In genomic region chr17:47925988-47926387, GRCm38 (mm10) we compare ENCODE assay signal across 8 mouse cellular contexts. TPM values are rescaled to one million over a fixed set of nuclear protein-coding genes. Genes with fewer than 3 reads are reported as not detected.
DNase-seq lines count a peak whose midpoint lies in the region; ATAC-seq and TF ChIP-seq lines count a peak whose summit lies in the region.

No protein-coding gene starts in this region.

- intact Hi-C loops in heart, postnatal 36 days (cut with DNase I), result loop anchor here (2.0 kb wide), 3 partner anchors 49 to 119 kb away; no protein-coding TSS in a partner anchor
- intact Hi-C loops in gastrocnemius, adult 2 months (cut with DNase I), result loop anchor here (2.0 kb wide), 2 partner anchors 49 to 119 kb away; no protein-coding TSS in a partner anchor

- peak overlapping the region; percentile 90 for H3K4me2 ChIP-seq in heart, embryonic 13.5 days
- H3K4me2 ChIP-seq in embryonic facial prominence, embryonic 15.5 days (replicated peaks), result peak overlapping the region; percentile 92
- H3K4me2 ChIP-seq in liver, embryonic 12.5 days, result peak overlapping the region; percentile 98

- no peak for DNase-seq in heart, postnatal 36 days
- peak; percentile 38 for DNase-seq in 3T3-L1 (ENCODE audit: low read depth, low spot score)
- DNase-seq in gastrocnemius, adult 2 months, result no peak
- DNase-seq in urinary bladder, postnatal 25 days (ENCODE audit: low spot score), result no peak
- no peak for DNase-seq in spleen, adult 18-20 months

- no peak for TF ChIP-seq CTCF in gastrocnemius, adult 2 months (IDR thresholded peaks at IDR 0.05)

- no peaks in the 10 kb centered on the region for H3K36me3 ChIP-seq in heart, embryonic 13.5 days
- no peaks in the 10 kb centered on the region for H3K36me3 ChIP-seq in embryonic facial prominence, embryonic 15.5 days
- peaks cover 9% of the 10 kb centered on the region; the same call in 1 of the 2 replicates for H3K36me3 ChIP-seq in liver, embryonic 12.5 days

- H3K9me3 ChIP-seq in heart, embryonic 13.5 days, result no peaks in the 10 kb centered on the region
- H3K9me3 ChIP-seq in embryonic facial prominence, embryonic 15.5 days (replicated peaks), result no peaks in the 10 kb centered on the region
- peaks cover 6% of the 10 kb centered on the region; the same call in 1 of the 2 replicates for H3K9me3 ChIP-seq in liver, embryonic 12.5 days (replicated peaks)

- WGBS in heart, embryonic 13.5 days, result 40% methylated on average over 10 of the region's 10 CpGs
- 39% methylated on average over 10 of the region's 10 CpGs for WGBS in embryonic facial prominence, embryonic 15.5 days
- 55% methylated on average over 10 of the region's 10 CpGs for WGBS in liver, embryonic 12.5 days (ENCODE audit: insufficient replicate concordance)

- peaks cover 40% of the 10 kb centered on the region for H3K4me1 ChIP-seq in heart, embryonic 13.5 days
- H3K4me1 ChIP-seq in embryonic facial prominence, embryonic 15.5 days, result peaks cover 38% of the 10 kb centered on the region
- H3K4me1 ChIP-seq in liver, embryonic 12.5 days, result peaks cover 53% of the 10 kb centered on the region

- peak overlapping the region; percentile 92 for H3K4me3 ChIP-seq in heart, embryonic 13.5 days
- peak overlapping the region; percentile 81; the same call in 1 of the 2 replicates for H3K4me3 ChIP-seq in embryonic facial prominence, embryonic 15.5 days (replicated peaks)
- H3K4me3 ChIP-seq in liver, embryonic 12.5 days, result peak overlapping the region; percentile 79; the same call in 1 of the 2 replicates
- no peak overlapping the region for H3K4me3 ChIP-seq in gastrocnemius, adult 2 months

- peak overlapping the region; percentile 97; the same call in 1 of the 2 replicates for H3K27ac ChIP-seq in heart, embryonic 13.5 days (replicated peaks)
- H3K27ac ChIP-seq in embryonic facial prominence, embryonic 15.5 days (replicated peaks), result 0 out of 2 replicates have a peak overlapping the region, but pooled peaks have one; percentile 95
- no peak overlapping the region; the same call in 1 of the 2 replicates for H3K27ac ChIP-seq in liver, embryonic 12.5 days
- H3K27ac ChIP-seq in gastrocnemius, adult 2 months, result no peak overlapping the region

- peaks cover 8% of the 10 kb centered on the region; the same call in 1 of the 2 replicates for H3K27me3 ChIP-seq in heart, embryonic 13.5 days (replicated peaks)
- H3K27me3 ChIP-seq in embryonic facial prominence, embryonic 15.5 days, result 0 out of 2 replicates have a peak, but pooled peaks cover 3% of the 10 kb centered on the region
- H3K27me3 ChIP-seq in liver, embryonic 12.5 days (replicated peaks), result peaks cover 36% of the 10 kb centered on the region

- H3K9ac ChIP-seq in heart, embryonic 13.5 days, result peak overlapping the region; percentile 96; the same call in 1 of the 2 replicates
- H3K9ac ChIP-seq in embryonic facial prominence, embryonic 15.5 days, result no peak overlapping the region
- H3K9ac ChIP-seq in liver, embryonic 12.5 days, result no peak overlapping the region

- no peak for ATAC-seq in heart, embryonic 13.5 days (ENCODE audit: extremely low read depth, insufficient number of reproducible peaks, low FRiP score, low TSS enrichment)
- no peak for ATAC-seq in embryonic facial prominence, embryonic 15.5 days (ENCODE audit: insufficient number of reproducible peaks, low FRiP score, low TSS enrichment, low read depth)
- no peak for ATAC-seq in liver, embryonic 12.5 days

RNA-seq across cellular contexts. Expression of gene Foxp4, which starts 1.5 kb away (rescaled TPM):
- 9.0 and 9.2 TPM in 2 replicates for polyA plus RNA-seq in heart, embryonic 13.5 days (2015; fragmentation: Nextera tagmentation; extraction: Ambion mirVana)
- 10 to 100 TPM in 1 of 2 experiments, 1 to 10 TPM in 1; 9.5 to 11.3 TPM for total RNA-seq in heart, postnatal 36 days (2021)
- polyA plus RNA-seq in embryonic facial prominence, embryonic 15.5 days (2015; fragmentation: Nextera tagmentation; extraction: Ambion mirVana), result 17.0 and 19.3 TPM in 2 replicates
- 13.7 and 13.9 TPM in 2 replicates for polyA plus RNA-seq in liver, embryonic 12.5 days (2016; fragmentation: Nextera tagmentation; extraction: Ambion mirVana)
- 1 to 10 TPM; 7.3 to 7.9 TPM for total RNA-seq in gastrocnemius, adult 2 months (2021)

Comparison
In these comparisons a context has a peak if more than half of its experiments do, and no peak if none do; other contexts are left out.
1. H3K27ac ChIP-seq: peak in heart, embryonic 13.5 days (single experiment) and embryonic facial prominence, embryonic 15.5 days (single experiment); none in liver, embryonic 12.5 days (single experiment) and gastrocnemius, adult 2 months (single experiment).
2. Peak in every context shown above with its lines, with median percentiles within 50 percentile points of each other: H3K4me2 ChIP-seq.